ENCODE assay signal across 10 mouse cellular contexts in the genomic region with DNA sequence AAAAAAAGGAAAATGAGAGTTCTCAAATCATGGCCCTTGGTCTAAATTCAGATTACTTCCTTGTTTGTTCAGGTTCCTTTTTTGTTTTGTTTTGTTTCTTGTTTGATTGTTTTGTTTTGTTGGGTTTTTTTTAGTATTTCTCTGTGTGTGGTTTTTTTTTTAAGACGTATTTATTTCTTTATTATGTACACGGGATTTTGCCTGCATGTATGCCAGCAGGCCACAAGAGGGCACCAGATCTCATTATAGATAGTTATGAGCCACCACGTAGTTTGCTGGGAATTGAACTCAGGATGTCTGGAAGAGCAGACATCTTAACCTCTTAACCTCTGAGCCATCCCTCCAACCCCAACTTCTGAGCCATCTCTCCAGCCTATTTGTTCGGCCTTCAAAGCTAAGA. TPM values are rescaled to one million over a fixed set of nuclear protein-coding genes. Genes with fewer than 3 reads are reported as not detected.
DNase-seq lines count a peak whose midpoint lies in the region; ATAC-seq and TF ChIP-seq lines count a peak whose summit lies in the region.
"Had no signal": no experiment of that assay in that cellular context is flagged by ENCODE, and none has a peak within 500 bp of the region (broad histone marks: within the 10 kb centered on the region; RNA-seq: fewer than 3 reads in every experiment).

No protein-coding gene starts in this region.

- ATAC-seq in hindbrain, postnatal 0 days = no peak
- ATAC-seq in hindbrain, embryonic 13.5 days (ENCODE audit: low FRiP score) = no peak
- no peak for ATAC-seq in frontal cortex, adult (ENCODE audit: low TSS enrichment)
- ATAC-seq in intestine, embryonic 16.5 days = no peak

- H3K27ac ChIP-seq in hindbrain, postnatal 0 days = no peak overlapping the region
- H3K27ac ChIP-seq in hindbrain, embryonic 13.5 days = no peak overlapping the region
- no peak overlapping the region for H3K27ac ChIP-seq in intestine, embryonic 16.5 days (ENCODE audit: low read length)
- H3K27ac ChIP-seq: macrophage had no signal

- peak; percentile 58 for TF ChIP-seq CTCF in hindbrain, postnatal 0 days (IDR thresholded peaks at IDR 0.05; ENCODE audit: low read depth)

- no peaks in the 10 kb centered on the region for H3K36me3 ChIP-seq in hindbrain, postnatal 0 days (ENCODE audit: insufficient read depth, low read length)
- H3K36me3 ChIP-seq in hindbrain, embryonic 13.5 days = no peaks in the 10 kb centered on the region
- no peaks in the 10 kb centered on the region for H3K36me3 ChIP-seq in intestine, embryonic 16.5 days (ENCODE audit: control insufficient read depth, insufficient read depth, low read length)

- 41% methylated on average over 4 of the region's 4 CpGs for WGBS in hindbrain, postnatal 0 days
- WGBS in hindbrain, embryonic 13.5 days = 45% methylated on average over 4 of the region's 4 CpGs
- 49% methylated on average over 4 of the region's 4 CpGs for WGBS in intestine, embryonic 16.5 days

- no peak overlapping the region for H3K4me2 ChIP-seq in hindbrain, postnatal 0 days (ENCODE audit: low read depth, low read length)
- no peak overlapping the region for H3K4me2 ChIP-seq in hindbrain, embryonic 13.5 days
- no peak overlapping the region for H3K4me2 ChIP-seq in intestine, embryonic 16.5 days (ENCODE audit: low read depth, low read length)

- peak; percentile 61 for DNase-seq in hindbrain, postnatal 0 days (ENCODE audit: low spot score)
- peak; percentile 56 for DNase-seq in CD4-positive helper T cell, adult 2 months (ENCODE audit: low read depth, low spot score)
- peak; percentile 45 for DNase-seq in MN1 (ENCODE audit: low spot score)
- DNase-seq in heart, postnatal 14 days = peak; percentile 33 to 56
- peak; percentile 65 for DNase-seq in naive thymus-derived CD4-positive, alpha-beta T cell, adult 2 months (ENCODE audit: low read depth)

- intact Hi-C loops in heart, postnatal 14 days (cut with DNase I) = no loop called here

- no peaks in the 10 kb centered on the region for H3K27me3 ChIP-seq in hindbrain, postnatal 0 days (ENCODE audit: insufficient read depth, low read length)
- H3K27me3 ChIP-seq in hindbrain, embryonic 13.5 days = no peaks in the 10 kb centered on the region
- H3K27me3 ChIP-seq in intestine, embryonic 16.5 days (replicated peaks; ENCODE audit: control insufficient read depth, insufficient read depth, low read length) = no peaks in the 10 kb centered on the region

- no peak overlapping the region for H3K9ac ChIP-seq in hindbrain, postnatal 0 days (replicated peaks; ENCODE audit: low read length)
- H3K9ac ChIP-seq in hindbrain, embryonic 13.5 days = no peak overlapping the region
- no peak overlapping the region for H3K9ac ChIP-seq in intestine, embryonic 16.5 days (ENCODE audit: low read depth, low read length)

- no peaks in the 10 kb centered on the region for H3K4me1 ChIP-seq in hindbrain, postnatal 0 days (ENCODE audit: insufficient read depth, low read length)
- no peaks in the 10 kb centered on the region for H3K4me1 ChIP-seq in hindbrain, embryonic 13.5 days (replicated peaks)
- H3K4me1 ChIP-seq in intestine, embryonic 16.5 days (ENCODE audit: control insufficient read depth, insufficient read depth, low read length) = no peaks in the 10 kb centered on the region

- no peaks in the 10 kb centered on the region for H3K9me3 ChIP-seq in hindbrain, postnatal 0 days (ENCODE audit: low read length)
- no peaks in the 10 kb centered on the region for H3K9me3 ChIP-seq in hindbrain, embryonic 13.5 days
- no peaks in the 10 kb centered on the region for H3K9me3 ChIP-seq in intestine, embryonic 16.5 days (ENCODE audit: control insufficient read depth, low read length)

- no peak overlapping the region for H3K4me3 ChIP-seq in hindbrain, postnatal 0 days (ENCODE audit: low read length)
- no peak overlapping the region for H3K4me3 ChIP-seq in hindbrain, embryonic 13.5 days
- H3K4me3 ChIP-seq in intestine, embryonic 16.5 days (ENCODE audit: low read length) = no peak overlapping the region
- H3K4me3 ChIP-seq: erythroblast, embryonic 14.5 days had no signal

RNA-seq across cellular contexts. Expression of gene Saxo1, which starts 20.2 kb away (rescaled TPM):
- not detected in 2 replicates for total RNA-seq in hindbrain, postnatal 0 days (2014; rRNA removed)
- not detected in 2 replicates for polyA plus RNA-seq in hindbrain, postnatal 0 days (2015; fragmentation: Nextera tagmentation; extraction: Ambion mirVana)
- not detected in 2 replicates for polyA plus RNA-seq in hindbrain, embryonic 13.5 days (2015; fragmentation: Nextera tagmentation; extraction: Ambion mirVana)
- not detected for total RNA-seq in heart, postnatal 14 days (2021)
- 0.07 TPM in 1 of 2 replicates, not detected in the other for polyA plus RNA-seq in intestine, embryonic 16.5 days (2015; fragmentation: Nextera tagmentation; extraction: Ambion mirVana)
- polyA plus RNA-seq: erythroblast, embryonic 14.5 days; macrophage had no signal

RNA-seq across cellular contexts. Expression of gene Rraga, which starts 37.5 kb away (rescaled TPM):
- 31.3 and 31.5 TPM in 2 replicates for total RNA-seq in hindbrain, postnatal 0 days (2014; rRNA removed)
- 135 and 143 TPM in 2 replicates for polyA plus RNA-seq in hindbrain, postnatal 0 days (2015; fragmentation: Nextera tagmentation; extraction: Ambion mirVana)
- polyA plus RNA-seq in hindbrain, embryonic 13.5 days (2015; fragmentation: Nextera tagmentation; extraction: Ambion mirVana) = 105 and 106 TPM in 2 replicates
- 10 to 100 TPM; 58.5 to 61.4 TPM for total RNA-seq in heart, postnatal 14 days (2021)
- polyA plus RNA-seq in intestine, embryonic 16.5 days (2015; fragmentation: Nextera tagmentation; extraction: Ambion mirVana) = 78.3 and 81.4 TPM in 2 replicates
